Mouse (Mus musculus): ENCODE data around the gene Notum.

DNA sequence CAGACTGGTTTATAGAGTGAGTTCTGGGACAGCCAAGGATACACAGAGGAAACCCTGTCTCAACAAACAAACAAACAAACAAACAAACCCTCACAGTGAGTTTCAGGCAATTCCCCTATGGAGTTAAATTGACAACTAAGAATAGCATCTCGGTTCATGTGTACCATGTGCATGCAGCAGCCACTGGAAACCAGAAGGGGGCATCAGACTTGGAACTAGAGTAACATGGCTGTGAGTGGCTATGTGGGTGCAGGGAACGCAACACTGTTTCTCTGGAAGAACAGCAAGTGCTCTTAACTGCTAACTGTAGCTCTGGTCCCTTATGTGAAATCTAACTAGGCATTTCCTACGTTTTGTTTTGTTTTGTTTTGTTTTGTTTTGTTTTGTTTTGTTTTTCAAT, 9.1 kb downstream of the Notum start:
- TF ChIP-seq POLR2A (IDR thresholded peaks at IDR 0.05; ENCODE audit: insufficient read length, low read depth) (no peak), SRF (IDR thresholded peaks at IDR 0.05; ENCODE audit: control insufficient read depth, insufficient read length, low read depth) (no peak), TCF3 (IDR thresholded peaks at IDR 0.05; ENCODE audit: insufficient read length, low read depth) (no peak), MYOD1 (IDR thresholded peaks at IDR 0.05; ENCODE audit: control insufficient read depth in 1 of 3, insufficient read length in 2 of 3, low read depth in 2 of 3) (no peak), POLR2AphosphoS2 (IDR thresholded peaks at IDR 0.05; ENCODE audit: insufficient read length, low read depth) (no peak), TCF12 (IDR thresholded peaks at IDR 0.05; ENCODE audit: insufficient read depth, poor library complexity, severe bottlenecking) (no peak), USF1 (IDR thresholded peaks at IDR 0.05; ENCODE audit: low read depth) (no peak)

Data from myocyte (in vitro differentiated cells).